Mouse (Mus musculus) left cerebral cortex, postnatal 10 days (tissue): ENCODE measurements around the gene Gcnt4. TPM values are rescaled to one million over a fixed set of nuclear protein-coding genes. Genes with fewer than 3 reads are reported as not detected.
"Not testable (repeated sequence)": the region's sequence is repeated elsewhere in the genome, so short reads cannot be mapped to it uniquely, and the experiment has no call there.

ENCODE experiments used
- DNase-seq, 2 experiments: peaks; one replicate each; pipeline ENCODE4 v3.0.0; 2021 to 2022; ENCODE audit warnings: low spot score in 2 of 2, mixed read lengths in 1 of 2; ENCODE audit errors: extremely low spot score in 1 of 2
- intact Hi-C: fragments of 180-260 bp; cut with DNase I; formaldehyde crosslinking; loops from one replicate; pipeline ENCODE4 v1.15.1; 2025
- total RNA-seq, 2 experiments: library from RNA; stranded (reverse); gene quantifications; 2 replicates each; pipeline ENCODE4 v1.2.3; 2021

The Gcnt4 gene
- total RNA-seq, 2 experiments from 2014 or later, result 3.6 to 4.2 TPM

- DNase-seq, intact Hi-C loops: not testable (repeated sequence)
Observed at GRCm38 (mm10) chr13:96941481-96941880, 17.0 kb downstream of the Gcnt4 start.

GRCm38 (mm10) chr13:96943571-96943970, 19.1 kb downstream of the Gcnt4 start:
- peak; percentile 54 to 63 for DNase-seq
- intact Hi-C loops, result no loop called here

- no peak for DNase-seq
Observed at GRCm38 (mm10) chr13:96945748-96946147, 21.3 kb downstream of the Gcnt4 start.

GRCm38 (mm10) chr13:96947722-96948121, 23.2 kb downstream of the Gcnt4 start:
- DNase-seq, result no peak
- intact Hi-C loops, result no loop called here

More at GRCm38 (mm10) chr13:96945748-96946147, 21.3 kb downstream of the Gcnt4 start:
- intact Hi-C loops, result no loop called here

- peak in 1 of 2 experiments; percentile 64 for DNase-seq
- intact Hi-C loops, result no loop called here
Observed at GRCm38 (mm10) chr13:96951880-96952279, 27.4 kb downstream of the Gcnt4 start.

- no peak for DNase-seq
- intact Hi-C loops, result no loop called here
Observed at GRCm38 (mm10) chr13:96956466-96956865, 32.0 kb downstream of the Gcnt4 start.

GRCm38 (mm10) chr13:96960019-96960418, 35.5 kb downstream of the Gcnt4 start:
- no peak for DNase-seq
- intact Hi-C loops, result no loop called here

GRCm38 (mm10) chr13:96961366-96962157, 37.1 kb downstream of the Gcnt4 start:
- DNase-seq, result peak in 1 of 2 experiments; percentile 41
- intact Hi-C loops, result no loop called here

- DNase-seq, result no peak
- intact Hi-C loops, result no loop called here
Observed at GRCm38 (mm10) chr13:96962801-96963200, 38.3 kb downstream of the Gcnt4 start.

GRCm38 (mm10) chr13:96964981-96965380, 40.5 kb downstream of the Gcnt4 start:
- no peak for DNase-seq
- intact Hi-C loops, result no loop called here

- no peak for DNase-seq
- intact Hi-C loops, result no loop called here
Observed at GRCm38 (mm10) chr13:96966210-96967089, 42.0 kb downstream of the Gcnt4 start.

GRCm38 (mm10) chr13:96967091-96967490, 42.6 kb downstream of the Gcnt4 start:
- no peak for DNase-seq
- intact Hi-C loops, result no loop called here

- DNase-seq, result no peak
- intact Hi-C loops, result no loop called here
Observed at GRCm38 (mm10) chr13:96967822-96968221, 43.3 kb downstream of the Gcnt4 start.

- no peak for DNase-seq
- intact Hi-C loops, result no loop called here
Observed at GRCm38 (mm10) chr13:96971076-96971475, 46.6 kb downstream of the Gcnt4 start.

- DNase-seq, result no peak
- intact Hi-C loops, result no loop called here
Observed at GRCm38 (mm10) chr13:96971861-96972282, 47.4 kb downstream of the Gcnt4 start.

- intact Hi-C loops, result no loop called here
Observed at GRCm38 (mm10) chr13:96973318-96973717, 48.8 kb downstream of the Gcnt4 start.

GRCm38 (mm10) chr13:96976986-96977595, 52.6 kb downstream of the Gcnt4 start:
- DNase-seq, result no peak
- intact Hi-C loops, result no loop called here

More at GRCm38 (mm10) chr13:96973318-96973717, 48.8 kb downstream of the Gcnt4 start:
- no peak for DNase-seq

- no peak for DNase-seq
- intact Hi-C loops, result no loop called here
Observed at GRCm38 (mm10) chr13:96980561-96980960, 56.1 kb downstream of the Gcnt4 start.
